Mouse (Mus musculus): ENCODE measurements at regions not wholly inside any gene's neighbourhood (a gene's known extent, or its start where the extent isn't known, plus 50 kb on each side); places are given as distances from the start of the nearest gene placed in this dataset.

- TF ChIP-seq CTCF (IDR thresholded peaks at IDR 0.05; ENCODE audit: insufficient read depth, low read length) (no peak), POLR2A (IDR thresholded peaks at IDR 0.05; ENCODE audit: borderline replicate concordance, extremely low read depth, low read depth, low read length) (no peak)
Observed at GRCm38 (mm10) chr12:119028161-119028560, 61.9 kb upstream of the Abcb5 start.

All from lung, adult 2 months (tissue).